Mouse (Mus musculus): ENCODE results near the gene Nelfe.
"Not testable (repeated sequence)": the region's sequence is repeated elsewhere in the genome, so short reads cannot be mapped to it uniquely, and the experiment has no call there.

The Nelfe gene

DNA sequence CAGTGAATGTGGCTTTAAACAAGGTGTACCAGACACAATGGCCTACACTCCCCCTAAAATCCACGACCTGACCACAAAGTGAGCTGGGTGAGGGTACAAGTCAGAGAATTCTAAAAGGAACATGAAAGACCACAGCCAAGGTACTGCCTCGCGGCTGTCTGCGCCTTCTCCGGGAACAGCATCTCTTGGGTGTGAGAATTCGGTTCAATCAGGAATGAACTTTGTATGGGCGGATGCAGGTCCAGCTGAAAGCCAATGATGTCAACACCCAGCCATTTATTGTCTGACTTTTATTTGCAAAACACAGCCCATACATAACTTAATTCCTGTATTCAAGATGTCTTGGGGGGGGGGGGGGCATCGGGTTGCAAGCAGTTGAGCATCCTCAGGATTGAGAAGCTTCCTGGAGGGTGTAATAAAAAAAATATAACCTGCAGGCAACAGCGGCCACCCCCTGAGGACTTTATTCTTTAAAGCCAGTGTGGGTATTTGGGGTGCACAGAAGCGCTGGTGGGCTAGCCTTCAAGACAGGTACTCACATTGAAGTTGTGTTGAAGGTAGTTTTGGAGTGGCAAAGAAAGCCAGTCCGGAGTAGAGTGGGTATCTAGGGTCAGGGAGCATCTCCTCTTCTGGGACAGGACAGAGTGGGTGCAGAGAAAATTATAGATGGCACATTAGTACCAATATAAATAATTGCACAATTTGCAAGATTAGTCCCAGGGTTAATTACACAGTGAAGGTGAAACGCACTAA is 43.1 kb downstream of the Nelfe start:
- in situ Hi-C loops (cut with MboI) = no loop called here

- in situ Hi-C loops (cut with MboI) = no loop called here
These were observed 43.9 kb downstream of the Nelfe start for GRCm38 (mm10) chr17:34894074-34894597.

DNA sequence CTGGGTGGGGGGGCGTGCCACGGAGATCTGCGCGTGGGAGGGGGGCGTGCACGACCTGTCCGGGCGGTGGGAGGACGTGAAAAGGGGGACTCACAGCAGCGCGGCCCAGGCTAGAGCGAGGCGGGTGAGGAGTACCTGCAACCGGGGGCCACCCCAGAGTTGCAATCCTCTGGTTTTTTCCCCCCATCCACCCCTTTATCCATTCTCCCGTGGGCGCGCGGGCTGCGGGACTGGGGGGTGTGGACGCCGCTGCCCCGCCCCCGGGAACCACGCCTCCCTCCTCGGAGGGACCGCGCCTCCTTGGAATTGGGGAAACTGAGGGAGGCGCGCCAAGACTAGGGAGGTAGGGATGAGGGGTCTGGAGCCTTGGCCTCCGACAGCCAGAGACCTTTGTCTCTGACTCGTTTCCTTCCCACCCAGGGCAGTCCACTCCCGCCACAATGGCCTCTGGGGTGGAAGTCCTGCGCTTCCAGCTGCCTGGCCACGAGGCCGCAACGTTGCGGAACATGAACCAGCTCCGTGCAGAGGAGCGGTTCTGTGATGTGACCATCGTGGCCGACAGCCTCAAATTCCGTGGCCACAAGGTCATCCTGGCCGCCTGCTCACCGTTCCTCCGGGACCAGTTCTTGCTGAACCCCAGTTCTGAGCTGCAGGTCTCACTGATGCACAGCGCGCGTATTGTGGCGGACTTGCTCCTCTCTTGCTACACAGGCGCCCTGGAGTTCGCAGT is 44.8 kb downstream of the Nelfe start:
- in situ Hi-C loops (cut with MboI) = no loop called here

DNA sequence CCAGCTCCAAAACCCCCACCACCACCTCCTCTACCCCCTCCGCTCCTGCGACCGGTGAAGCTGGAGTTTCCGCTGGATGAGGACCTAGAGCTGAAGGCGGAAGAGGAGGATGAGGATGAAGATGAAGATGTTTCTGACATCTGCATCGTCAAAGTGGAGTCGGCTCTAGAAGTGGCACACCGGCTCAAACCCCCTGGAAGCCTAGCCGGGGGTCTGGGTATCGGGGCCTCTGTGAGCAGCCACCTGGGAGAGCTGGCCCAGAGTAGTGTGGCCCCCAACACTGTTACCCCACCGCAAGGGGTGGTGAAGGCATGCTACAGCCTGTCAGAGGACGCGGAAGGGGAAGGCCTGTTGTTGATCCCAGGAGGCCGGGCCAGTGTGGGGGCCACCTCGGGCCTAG is 45.5 kb downstream of the Nelfe start:
- in situ Hi-C loops (cut with MboI) = no loop called here

- in situ Hi-C loops (cut with MboI) = no loop called here
These were observed 46.2 kb downstream of the Nelfe start for GRCm38 (mm10) chr17:34896366-34896765.

- in situ Hi-C loops (cut with MboI) = no loop called here
These were observed 47.4 kb downstream of the Nelfe start for GRCm38 (mm10) chr17:34897373-34898159.

GRCm38 (mm10) chr17:34898160-34898586 is 48.0 kb downstream of the Nelfe start, which contains the start of the genes C2 and Ehmt2:
Gene C2 (minus strand): TSS chr17:34898265.
Gene Ehmt2 (plus strand): TSS chr17:34898469.
- in situ Hi-C loops (cut with MboI) = no loop called here

DNA sequence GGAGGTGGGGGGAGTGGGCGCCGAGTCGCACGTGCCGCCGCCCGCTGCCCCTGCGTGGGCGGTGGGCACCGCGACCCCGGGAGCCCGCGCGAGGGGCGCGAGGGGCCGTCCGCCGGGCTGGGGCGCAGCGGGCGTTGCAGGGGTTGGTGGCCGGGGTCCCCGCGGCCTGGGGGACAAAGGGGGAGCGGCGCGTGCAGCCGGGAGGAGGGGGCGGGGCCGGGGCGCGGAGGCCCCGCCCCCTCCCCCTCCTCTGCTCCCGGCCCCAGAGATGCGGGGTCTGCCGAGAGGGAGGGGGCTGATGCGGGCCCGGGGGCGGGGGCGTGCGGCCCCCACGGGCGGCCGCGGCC is 48.5 kb downstream of the Nelfe start:
- in situ Hi-C loops (cut with MboI) = no loop called here

- in situ Hi-C loops (cut with MboI) = no loop called here
These were observed 49.1 kb downstream of the Nelfe start for GRCm38 (mm10) chr17:34899053-34899889.

DNA sequence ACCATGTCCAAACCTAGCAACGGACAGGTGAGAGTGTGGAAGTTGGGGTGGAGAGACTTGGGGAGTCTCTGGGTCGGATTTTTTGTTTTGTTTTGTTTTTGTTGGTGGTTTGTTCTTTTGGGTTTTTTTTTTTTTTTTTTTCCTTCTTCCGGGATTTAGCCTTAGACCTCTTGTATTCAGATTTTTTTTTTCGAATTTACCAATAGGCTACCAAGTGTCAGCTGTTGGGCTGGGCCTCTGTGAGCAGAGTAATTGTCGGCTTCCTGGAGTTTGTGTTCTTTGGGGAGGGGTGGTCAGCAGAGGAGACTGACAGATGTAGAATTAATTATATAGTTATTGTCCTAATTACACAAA is 49.7 kb downstream of the Nelfe start:
- in situ Hi-C loops (cut with MboI) = no loop called here

- in situ Hi-C loops (cut with MboI) = not testable (repeated sequence)
These were observed 50.6 kb downstream of the Nelfe start for GRCm38 (mm10) chr17:34900826-34901225.

- in situ Hi-C loops (cut with MboI) = not testable (repeated sequence)
These were observed 51.8 kb downstream of the Nelfe start for GRCm38 (mm10) chr17:34901948-34902347.

DNA sequence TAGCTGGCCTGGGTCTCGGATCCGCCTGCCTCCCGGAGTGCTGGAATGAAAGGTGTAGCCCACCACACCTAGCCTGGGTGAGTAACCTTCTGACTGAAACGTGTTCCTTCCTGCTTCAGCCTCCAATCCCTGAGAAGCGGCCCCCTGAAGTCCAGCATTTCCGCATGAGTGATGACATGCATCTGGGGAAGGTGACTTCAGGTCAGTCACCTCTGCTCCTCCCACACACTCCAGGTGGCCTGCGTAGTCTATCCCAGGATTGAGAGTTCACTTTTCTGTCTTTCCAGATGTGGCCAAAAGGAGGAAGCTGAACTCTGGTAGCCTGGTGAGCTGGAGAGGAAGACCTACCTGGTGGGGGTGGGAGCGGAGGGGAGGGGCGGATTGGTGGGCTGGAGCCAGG is 52.7 kb downstream of the Nelfe start:
- in situ Hi-C loops (cut with MboI) = no loop called here

Data from mature B cell (primary cell).